Mouse (Mus musculus): ENCODE data around the gene Gab2.

Gene Gab2

GRCm38 (mm10) chr7:97357840-97358239 lies 276.5 kb downstream of the Gab2 start:
- ATAC-seq (ENCODE audit: insufficient number of reproducible peaks, low FRiP score, low TSS enrichment) = no peak

- no peak for ATAC-seq (ENCODE audit: insufficient number of reproducible peaks, low FRiP score, low TSS enrichment)
Measured at GRCm38 (mm10) chr7:97358347-97358746, 277.0 kb downstream of the Gab2 start.

Data from cerebellum, adult (tissue).